Mouse (Mus musculus) CD4-positive, CD25-positive, alpha-beta regulatory T cell, adult 4 months (primary cell): ENCODE results near the gene Tmem38a. TPM values are rescaled to one million over a fixed set of nuclear protein-coding genes. Genes with fewer than 3 reads are reported as not detected.

Source experiments
- ATAC-seq: one replicate; pipeline ENCODE4 v1.8.0; 2017
- polyA plus RNA-seq, 2 experiments: library from polyadenylated mRNA; unstranded; fragments of 100-300 nt; shearing (Covaris generic); gene quantifications; one replicate each; pipeline ENCODE4 v1.2.1; 2017

The Tmem38a gene
- polyA plus RNA-seq, 2 experiments from 2014 or later, result 1.0 TPM

DNA sequence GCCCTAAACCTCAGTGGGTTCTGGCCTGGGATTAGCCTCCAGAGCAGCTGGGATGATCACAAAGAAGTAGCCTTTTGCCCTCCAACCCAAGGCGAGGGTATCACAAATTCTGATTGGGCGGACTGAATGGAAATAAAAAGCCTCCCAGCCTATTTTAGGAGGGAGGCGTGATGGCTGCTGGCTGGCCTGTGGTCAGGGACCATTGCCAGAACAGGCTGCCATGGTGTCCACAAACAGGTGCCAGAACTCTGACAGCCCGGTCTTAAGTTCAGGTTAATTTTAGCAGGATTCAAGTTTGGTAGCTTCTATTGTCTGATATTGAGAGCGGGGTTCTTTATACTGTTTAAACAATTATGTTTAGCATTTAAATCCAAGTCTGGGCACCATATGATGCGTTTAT lies 16.0 kb downstream of the Tmem38a start:
- no peak for ATAC-seq

DNA sequence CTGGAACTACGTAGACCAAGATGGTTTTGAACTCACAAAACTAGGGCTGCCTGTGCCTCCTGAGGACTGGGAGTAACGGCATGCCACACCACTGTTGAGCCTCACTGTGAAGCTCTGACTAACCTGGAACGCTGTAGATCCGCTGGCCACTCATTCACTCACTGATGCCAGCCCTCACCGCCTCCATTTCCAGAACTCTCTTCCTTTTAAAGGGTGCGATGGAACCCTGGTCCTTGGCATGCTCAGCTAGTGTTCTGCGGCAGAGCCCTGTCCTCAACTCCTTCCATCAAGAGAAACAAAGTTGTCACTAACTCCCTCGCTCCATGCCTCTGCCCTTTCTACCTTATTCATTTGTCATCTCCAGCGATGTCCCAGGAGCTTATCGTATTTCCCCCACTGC lies 17.0 kb downstream of the Tmem38a start:
- no peak for ATAC-seq

DNA sequence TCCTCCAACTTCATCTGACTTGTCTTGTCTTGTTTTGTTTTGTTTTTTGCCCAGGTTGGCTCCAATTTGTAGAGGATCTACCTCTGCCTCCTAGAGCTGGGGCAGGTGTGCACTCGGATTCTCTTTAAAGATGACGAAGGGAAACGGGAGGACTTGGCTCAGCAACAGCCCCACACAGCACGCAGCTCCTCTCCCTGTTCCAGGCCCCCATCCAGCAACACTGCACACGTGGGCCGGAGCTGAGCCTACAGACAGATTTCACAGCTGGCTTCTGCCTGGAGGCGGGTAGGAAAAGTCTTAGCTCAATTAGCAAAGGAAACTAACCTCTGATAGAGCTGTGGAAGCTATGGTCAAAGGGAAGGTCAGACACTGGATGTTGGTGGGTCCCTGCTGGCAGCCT lies 17.4 kb downstream of the Tmem38a start:
- no peak for ATAC-seq

DNA sequence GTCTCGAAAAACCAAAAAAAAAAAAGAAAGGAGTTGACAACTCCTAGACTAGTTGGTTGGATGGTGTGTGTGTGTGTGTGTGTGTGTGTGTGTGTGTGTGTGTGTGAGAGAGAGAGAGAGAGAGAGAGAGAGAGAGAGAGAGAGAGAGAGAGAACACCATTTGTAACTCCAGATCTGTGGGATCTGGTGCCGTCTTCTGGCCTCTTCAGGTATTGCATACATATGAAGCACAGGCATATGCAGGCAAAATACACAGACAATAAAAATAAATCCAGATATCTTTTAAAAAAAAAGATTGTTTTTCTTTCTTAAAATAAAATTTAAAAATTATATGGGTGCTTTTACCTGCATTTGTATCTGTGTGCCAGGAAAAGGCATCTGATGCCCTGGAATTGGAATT lies 18.3 kb downstream of the Tmem38a start:
- ATAC-seq, result no peak

Other genes with a start within 250 kb of the Tmem38a start
- gene Eps15l1, start 150.6 kb upstream of the Tmem38a start, polyA plus RNA-seq, result 10 to 100 TPM; 55.3 to 76.0 TPM
- under 1 TPM; 0.86 to 0.94 TPM for gene Calr3, start 128.2 kb upstream of the Tmem38a start, polyA plus RNA-seq
- gene 1700030K09Rik, start 128.2 kb upstream of the Tmem38a start, polyA plus RNA-seq, result 10 to 100 TPM in 1 of 2 experiments, 1 to 10 TPM in 1; 8.3 to 13.4 TPM
- gene Cherp, start 96.8 kb upstream of the Tmem38a start, polyA plus RNA-seq, result 100 to 1,000 TPM in 1 of 2 experiments, 10 to 100 TPM in 1; 42.3 to 112 TPM
- 1 to 10 TPM; 6.9 to 8.8 TPM for gene Slc35e1, start 79.4 kb upstream of the Tmem38a start, polyA plus RNA-seq
- gene Med26, start 23.8 kb upstream of the Tmem38a start, polyA plus RNA-seq, result 1 to 10 TPM; 3.6 to 6.5 TPM
- 10 to 100 TPM; 81.0 to 98.1 TPM for gene Smim7, start 967 bp upstream of the Tmem38a start, polyA plus RNA-seq
- under 1 TPM in 1 of 2 experiments, not detected in 1; 0.14 TPM for gene Nwd1, start 74.7 kb downstream of the Tmem38a start, polyA plus RNA-seq
- gene Sin3b, start 151.2 kb downstream of the Tmem38a start, polyA plus RNA-seq, result 100 to 1,000 TPM in 1 of 2 experiments, 10 to 100 TPM in 1; 75.3 to 102 TPM
- gene F2rl3, start 189.8 kb downstream of the Tmem38a start, polyA plus RNA-seq, result 10 to 100 TPM in 1 of 2 experiments, 1 to 10 TPM in 1; 6.1 to 10.2 TPM